Mouse (Mus musculus) bone marrow macrophage, adult 2 months (primary cell): ENCODE measurements around the gene Tanc1.

Experiments used
- CTCF ChIP-seq: IDR thresholded peaks from 2 replicates; pipeline ENCODE4 v1.5.1; 2012; ENCODE audit warnings: low read depth, mild to moderate bottlenecking, low read length, moderate library complexity
- POLR2A ChIP-seq: IDR thresholded peaks from 2 replicates; pipeline ENCODE4 v1.6.1; 2012; ENCODE audit warnings: mild to moderate bottlenecking, low read depth, low read length, borderline replicate concordance

DNA sequence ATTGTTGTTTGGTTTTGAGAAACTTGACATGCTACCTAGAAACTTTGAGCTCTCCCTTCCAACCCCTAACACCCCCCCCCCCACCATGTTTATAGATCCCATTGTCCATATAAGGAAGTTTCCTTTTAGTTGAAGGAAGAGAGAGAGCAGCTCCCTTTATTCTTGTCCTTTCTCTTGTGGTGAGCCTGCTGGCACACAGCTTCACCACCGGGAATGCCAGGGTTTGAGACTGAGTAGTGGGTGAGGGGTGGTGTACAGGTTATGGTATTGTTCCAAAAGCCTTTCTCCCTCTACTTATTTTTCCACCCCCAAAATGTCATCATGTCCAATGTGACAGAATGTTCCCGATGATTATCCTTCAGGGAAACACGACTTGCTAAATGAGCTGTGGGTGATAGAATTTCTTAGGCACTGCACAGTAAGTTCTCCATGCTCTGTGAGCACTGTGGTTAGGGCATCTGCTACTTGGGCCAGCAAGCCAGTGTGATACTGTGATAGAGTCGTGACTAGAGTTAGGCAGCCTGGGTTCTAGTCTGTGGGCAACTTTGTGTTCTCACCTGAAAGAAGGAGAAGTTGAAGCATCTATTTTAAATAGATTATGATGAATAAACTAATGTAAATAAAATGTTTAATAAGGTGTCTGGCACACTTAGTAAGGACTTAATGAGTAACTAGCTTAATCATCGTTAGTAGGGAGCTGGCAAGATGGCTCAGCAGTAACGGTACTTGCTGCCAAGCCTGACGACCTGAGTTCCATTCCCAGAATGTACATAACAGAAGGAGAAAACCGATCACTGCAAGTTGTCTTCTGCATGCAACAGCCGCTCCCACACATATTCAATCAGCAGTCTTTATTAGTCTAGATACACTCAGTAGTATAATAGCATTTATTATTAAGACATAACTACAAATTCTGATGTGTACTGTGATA lies 102.0 kb downstream of the Tanc1 start:
- no peak for TF ChIP-seq CTCF
- TF ChIP-seq POLR2A = no peak
